Mouse (Mus musculus): ENCODE data around the gene Gclm. TPM values are rescaled to one million over a fixed set of nuclear protein-coding genes. Genes with fewer than 3 reads are reported as not detected.
"Not testable (repeated sequence)": the region's sequence is repeated elsewhere in the genome, so short reads cannot be mapped to it uniquely, and the experiment has no call there.

Gclm gene
- total RNA-seq, 2 experiments from 2014 or later: 62.6 to 79.5 TPM

- DNase-seq (ENCODE audit: low spot score in 2 of 2): not testable (repeated sequence)
- intact Hi-C loops (cut with DNase I): loop anchor here (2.0 kb wide), 1 partner anchor 14 kb away; no protein-coding TSS in a partner anchor
Measured at GRCm38 (mm10) chr3:122226972-122227371, 18.4 kb upstream of the Gclm start.

- intact Hi-C loops (cut with DNase I): no loop called here
- DNase-seq (ENCODE audit: low spot score in 2 of 2): no peak
Measured at GRCm38 (mm10) chr3:122235772-122236171, 9.6 kb upstream of the Gclm start.

GRCm38 (mm10) chr3:122242876-122243275 is 2.5 kb upstream of the Gclm start:
- no peak for DNase-seq (ENCODE audit: low spot score in 2 of 2)
- intact Hi-C loops (cut with DNase I): loop anchor here (10.0 kb wide), 1 partner anchor 358 kb away; no protein-coding TSS in a partner anchor

GRCm38 (mm10) chr3:122243416-122244167 is 1.8 kb upstream of the Gclm start:
- intact Hi-C loops (cut with DNase I): loop anchor here (2.0 to 10.0 kb wide), 3 partner anchors 31 to 359 kb away; partner anchors contain the start of gene Dnttip2
- DNase-seq (ENCODE audit: low spot score in 2 of 2): no peak

GRCm38 (mm10) chr3:122244759-122245158 is 598 bp upstream of the Gclm start:
- intact Hi-C loops (cut with DNase I): loop anchor here (2.0 to 10.0 kb wide), 3 partner anchors 30 to 360 kb away; partner anchors contain the start of gene Dnttip2
- no peak for DNase-seq (ENCODE audit: low spot score in 2 of 2)

- peak in 1 of 2 experiments; percentile 31 for DNase-seq (ENCODE audit: low spot score in 2 of 2)
- intact Hi-C loops (cut with DNase I): loop anchor here (2.0 to 10.0 kb wide), 3 partner anchors 29 to 361 kb away; partner anchors contain the start of gene Dnttip2
Measured at GRCm38 (mm10) chr3:122245878-122246332, 548 bp downstream of the Gclm start.

GRCm38 (mm10) chr3:122246406-122246805 is 1.0 kb downstream of the Gclm start:
- intact Hi-C loops (cut with DNase I): loop anchor here (10.0 kb wide), 1 partner anchor 362 kb away; no protein-coding TSS in a partner anchor
- DNase-seq (ENCODE audit: low spot score in 2 of 2): no peak

- intact Hi-C loops (cut with DNase I): loop anchor here (10.0 kb wide), 1 partner anchor 362 kb away; no protein-coding TSS in a partner anchor
- no peak for DNase-seq (ENCODE audit: low spot score in 2 of 2)
Measured at GRCm38 (mm10) chr3:122246986-122247767, 1.8 kb downstream of the Gclm start.

- no peak for DNase-seq (ENCODE audit: low spot score in 2 of 2)
- intact Hi-C loops (cut with DNase I): loop anchor here (10.0 kb wide), 1 partner anchor 363 kb away; no protein-coding TSS in a partner anchor
Measured at GRCm38 (mm10) chr3:122247768-122248100, 2.4 kb downstream of the Gclm start.

- intact Hi-C loops (cut with DNase I): no loop called here
Measured at GRCm38 (mm10) chr3:122252466-122253253, 7.3 kb downstream of the Gclm start.

GRCm38 (mm10) chr3:122254050-122254449 is 8.7 kb downstream of the Gclm start:
- DNase-seq (ENCODE audit: low spot score in 2 of 2); intact Hi-C loops (cut with DNase I): not testable (repeated sequence)

More at GRCm38 (mm10) chr3:122252466-122253253, 7.3 kb downstream of the Gclm start:
- DNase-seq (ENCODE audit: low spot score in 2 of 2): no peak

- intact Hi-C loops (cut with DNase I): loop anchor here (10.0 kb wide), 1 partner anchor 385 kb away; no protein-coding TSS in a partner anchor
Measured at GRCm38 (mm10) chr3:122269986-122270385, 24.6 kb downstream of the Gclm start.

GRCm38 (mm10) chr3:122272565-122272964 is 27.2 kb downstream of the Gclm start:
- intact Hi-C loops (cut with DNase I): loop anchor here (10.0 kb wide), 1 partner anchor 388 kb away; no protein-coding TSS in a partner anchor
- DNase-seq (ENCODE audit: low spot score in 2 of 2): not testable (repeated sequence)

More at GRCm38 (mm10) chr3:122269986-122270385, 24.6 kb downstream of the Gclm start:
- DNase-seq (ENCODE audit: low spot score in 2 of 2): no peak

GRCm38 (mm10) chr3:122273407-122274240 is 28.3 kb downstream of the Gclm start:
- intact Hi-C loops (cut with DNase I): loop anchor here (2.0 to 10.0 kb wide), 3 partner anchors 19 to 389 kb away; partner anchors contain the start of gene Gclm
- no peak for DNase-seq (ENCODE audit: low spot score in 2 of 2)

GRCm38 (mm10) chr3:122274241-122275024 is 29.1 kb downstream of the Gclm start, which contains the start of gene Dnttip2:
Gene Dnttip2 (plus strand): TSS chr3:122274388.
- peak; percentile 90 to 94 for DNase-seq (ENCODE audit: low spot score in 2 of 2)
- intact Hi-C loops (cut with DNase I): loop anchor here (2.0 to 10.0 kb wide), 3 partner anchors 18 to 390 kb away; partner anchors contain the start of gene Gclm

GRCm38 (mm10) chr3:122275111-122275510 is 29.8 kb downstream of the Gclm start:
- intact Hi-C loops (cut with DNase I): loop anchor here (2.0 to 10.0 kb wide), 3 partner anchors 18 to 390 kb away; partner anchors contain the start of gene Gclm

GRCm38 (mm10) chr3:122287195-122287594 is 41.8 kb downstream of the Gclm start:
- no peak for DNase-seq (ENCODE audit: low spot score in 2 of 2)
- intact Hi-C loops (cut with DNase I): no loop called here

More at GRCm38 (mm10) chr3:122275111-122275510, 29.8 kb downstream of the Gclm start:
- DNase-seq (ENCODE audit: low spot score in 2 of 2): no peak

Data from left cerebral cortex, postnatal 25 days (tissue).